Mouse (Mus musculus): ENCODE measurements around the gene Cyfip2. TPM values are rescaled to one million over a fixed set of nuclear protein-coding genes. Genes with fewer than 3 reads are reported as not detected.

Gene Cyfip2
- total and polyA plus RNA-seq, 2 experiments, result 0.55 to 0.71 TPM

GRCm38 (mm10) chr11:46282612-46283011 lies 30.0 kb downstream of the Cyfip2 start:
- Histone ChIP-seq H3K4me1 (ENCODE audit: control insufficient read depth, insufficient read depth, low read length) (no peaks in the 10 kb centered on the region), H3K79me2 (ENCODE audit: control insufficient read depth, insufficient read depth, low read length) (no peaks in the 10 kb centered on the region), H3K27me3 (ENCODE audit: control insufficient read depth, insufficient read depth, low read length) (no peaks in the 10 kb centered on the region), H3K27ac (replicated peaks; ENCODE audit: insufficient read depth, low read depth, low read length) (no peak overlapping the region), H3K9ac (ENCODE audit: low read depth, low read length) (no peak overlapping the region), H3K4me3 (ENCODE audit: insufficient read depth, low read depth, low read length) (no peak overlapping the region), H3K36me3 (ENCODE audit: control insufficient read depth, insufficient read depth, low read length) (no peaks in the 10 kb centered on the region)
- TF ChIP-seq CTCF (IDR thresholded peaks at IDR 0.05; ENCODE audit: low read depth, low read length) (no peak), POLR2A (IDR thresholded peaks at IDR 0.05; ENCODE audit: extremely low read depth, insufficient read depth, low read length) (no peak)
- 97% methylated on average over 5 of the region's 5 CpGs for WGBS
- DNase-seq (ENCODE audit: extremely low read depth, low read depth, low spot score), result no peak

- 95% methylated on average over 12 of the region's 12 CpGs for WGBS
- H3K27ac ChIP-seq (replicated peaks; ENCODE audit: insufficient read depth, low read depth, low read length), result no peak overlapping the region
These were observed 34.0 kb downstream of the Cyfip2 start for GRCm38 (mm10) chr11:46278709-46279108.

DNA sequence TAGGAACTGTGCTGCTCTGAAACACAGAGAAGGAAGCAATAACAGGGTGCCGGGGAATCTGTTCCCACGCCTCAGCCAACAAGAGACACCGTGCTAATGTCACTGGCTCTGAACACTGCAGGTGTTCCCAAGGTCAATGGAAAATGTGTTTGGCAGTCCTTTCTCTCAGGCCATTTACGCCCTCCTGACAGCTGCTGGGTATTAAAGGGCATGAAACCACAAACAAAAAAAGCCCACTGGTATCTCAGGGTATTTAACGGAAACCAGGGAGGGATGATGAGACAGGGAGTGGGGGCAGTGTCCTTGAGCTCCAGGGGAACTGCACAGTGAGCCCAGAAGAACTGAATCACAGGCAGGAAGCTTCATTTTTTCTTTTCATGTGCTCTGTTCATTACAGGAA lies 34.5 kb downstream of the Cyfip2 start:
- H3K4me1 ChIP-seq (ENCODE audit: control insufficient read depth, insufficient read depth, low read length), result no peaks in the 10 kb centered on the region
- WGBS, result 77% methylated on average over 5 of the region's 5 CpGs
- H3K79me2 ChIP-seq (ENCODE audit: control insufficient read depth, insufficient read depth, low read length), result no peaks in the 10 kb centered on the region
- DNase-seq (ENCODE audit: extremely low read depth, low read depth, low spot score), result no peak
- H3K27me3 ChIP-seq (ENCODE audit: control insufficient read depth, insufficient read depth, low read length), result no peaks in the 10 kb centered on the region
- no peak overlapping the region for H3K27ac ChIP-seq (replicated peaks; ENCODE audit: insufficient read depth, low read depth, low read length)
- H3K9ac ChIP-seq (ENCODE audit: low read depth, low read length), result no peak overlapping the region
- H3K36me3 ChIP-seq (ENCODE audit: control insufficient read depth, insufficient read depth, low read length), result no peaks in the 10 kb centered on the region
- TF ChIP-seq CTCF (IDR thresholded peaks at IDR 0.05; ENCODE audit: low read depth, low read length) (no peak), POLR2A (IDR thresholded peaks at IDR 0.05; ENCODE audit: extremely low read depth, insufficient read depth, low read length) (no peak)
- no peak overlapping the region for H3K4me3 ChIP-seq (ENCODE audit: insufficient read depth, low read depth, low read length)

More at GRCm38 (mm10) chr11:46278709-46279108, 34.0 kb downstream of the Cyfip2 start:
- no peaks in the 10 kb centered on the region for H3K79me2 ChIP-seq (ENCODE audit: control insufficient read depth, insufficient read depth, low read length)
- H3K9ac ChIP-seq (ENCODE audit: low read depth, low read length), result no peak overlapping the region
- H3K4me1 ChIP-seq (ENCODE audit: control insufficient read depth, insufficient read depth, low read length), result no peaks in the 10 kb centered on the region
- no peak overlapping the region for H3K4me3 ChIP-seq (ENCODE audit: insufficient read depth, low read depth, low read length)
- no peaks in the 10 kb centered on the region for H3K36me3 ChIP-seq (ENCODE audit: control insufficient read depth, insufficient read depth, low read length)
- H3K27me3 ChIP-seq (ENCODE audit: control insufficient read depth, insufficient read depth, low read length), result no peaks in the 10 kb centered on the region
- no peak for TF ChIP-seq CTCF (IDR thresholded peaks at IDR 0.05; ENCODE audit: low read depth, low read length)
- TF ChIP-seq POLR2A (IDR thresholded peaks at IDR 0.05; ENCODE audit: extremely low read depth, insufficient read depth, low read length), result no peak
- DNase-seq (ENCODE audit: extremely low read depth, low read depth, low spot score), result no peak

DNA sequence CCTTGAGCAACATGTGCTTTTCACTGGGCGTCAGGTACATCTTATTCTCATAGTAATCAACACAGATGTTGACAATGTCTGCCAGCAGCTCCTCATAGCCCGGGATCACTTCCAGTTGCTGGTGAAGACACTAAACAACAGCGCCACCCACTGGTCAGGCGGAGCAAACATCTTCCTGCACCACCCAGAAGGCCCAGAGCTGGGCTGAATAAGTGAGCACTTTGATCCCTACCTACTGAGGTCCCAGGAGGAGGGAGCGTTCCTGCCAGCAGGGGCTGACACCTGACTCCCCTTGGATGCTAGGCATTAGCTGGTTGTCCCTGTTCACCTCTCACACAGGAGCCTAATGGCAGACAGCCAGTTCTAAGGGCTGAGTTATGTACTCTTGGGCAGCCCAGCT lies 35.9 kb downstream of the Cyfip2 start:
- Histone ChIP-seq H3K9ac (ENCODE audit: low read depth, low read length) (no peak overlapping the region), H3K4me1 (ENCODE audit: control insufficient read depth, insufficient read depth, low read length) (no peaks in the 10 kb centered on the region), H3K27me3 (ENCODE audit: control insufficient read depth, insufficient read depth, low read length) (no peaks in the 10 kb centered on the region), H3K27ac (replicated peaks; ENCODE audit: insufficient read depth, low read depth, low read length) (no peak overlapping the region), H3K36me3 (ENCODE audit: control insufficient read depth, insufficient read depth, low read length) (no peaks in the 10 kb centered on the region), H3K79me2 (ENCODE audit: control insufficient read depth, insufficient read depth, low read length) (no peaks in the 10 kb centered on the region), H3K4me3 (ENCODE audit: insufficient read depth, low read depth, low read length) (no peak overlapping the region)
- no peak for DNase-seq (ENCODE audit: extremely low read depth, low read depth, low spot score)
- TF ChIP-seq POLR2A (IDR thresholded peaks at IDR 0.05; ENCODE audit: extremely low read depth, insufficient read depth, low read length) (no peak), CTCF (IDR thresholded peaks at IDR 0.05; ENCODE audit: low read depth, low read length) (peak; percentile 57)
- WGBS, result 58% methylated on average over 5 of the region's 5 CpGs

- Histone ChIP-seq H3K27me3 (ENCODE audit: control insufficient read depth, insufficient read depth, low read length) (no peaks in the 10 kb centered on the region), H3K36me3 (ENCODE audit: control insufficient read depth, insufficient read depth, low read length) (no peaks in the 10 kb centered on the region), H3K27ac (replicated peaks; ENCODE audit: insufficient read depth, low read depth, low read length) (no peak overlapping the region), H3K4me1 (ENCODE audit: control insufficient read depth, insufficient read depth, low read length) (no peaks in the 10 kb centered on the region), H3K4me3 (ENCODE audit: insufficient read depth, low read depth, low read length) (no peak overlapping the region), H3K9ac (ENCODE audit: low read depth, low read length) (no peak overlapping the region), H3K79me2 (ENCODE audit: control insufficient read depth, insufficient read depth, low read length) (no peaks in the 10 kb centered on the region)
- TF ChIP-seq POLR2A (IDR thresholded peaks at IDR 0.05; ENCODE audit: extremely low read depth, insufficient read depth, low read length) (no peak), CTCF (IDR thresholded peaks at IDR 0.05; ENCODE audit: low read depth, low read length) (no peak)
- WGBS, result 86% methylated on average over 8 of the region's 8 CpGs
- DNase-seq (ENCODE audit: extremely low read depth, low read depth, low spot score), result no peak
These were observed 36.5 kb downstream of the Cyfip2 start for GRCm38 (mm10) chr11:46276168-46276567.

DNA sequence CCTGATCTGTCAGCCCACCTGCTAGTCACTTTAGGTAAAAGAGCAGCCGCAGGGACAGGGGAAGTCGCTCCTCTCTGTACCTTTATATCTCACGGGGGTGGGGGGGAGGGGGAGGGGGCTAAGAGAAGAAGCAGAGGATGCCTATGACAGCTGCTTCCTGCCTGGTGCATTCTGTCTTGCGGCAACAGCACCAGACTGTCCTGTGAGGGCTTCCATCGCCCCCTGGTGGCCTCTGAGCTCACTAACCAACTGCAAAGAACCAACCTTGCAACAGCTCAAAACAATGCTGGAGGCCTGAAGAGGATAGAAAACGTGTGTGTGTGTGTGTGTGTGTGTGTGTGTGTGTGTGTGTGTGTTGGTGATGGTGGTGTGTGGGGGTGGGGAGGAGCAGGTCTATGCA lies 37.4 kb downstream of the Cyfip2 start:
- H3K9ac ChIP-seq (ENCODE audit: low read depth, low read length), result no peak overlapping the region
- no peak overlapping the region for H3K4me3 ChIP-seq (ENCODE audit: insufficient read depth, low read depth, low read length)
- 13% methylated on average over 6 of the region's 6 CpGs for WGBS
- DNase-seq (ENCODE audit: extremely low read depth, low read depth, low spot score), result peak; percentile 39
- H3K36me3 ChIP-seq (ENCODE audit: control insufficient read depth, insufficient read depth, low read length), result no peaks in the 10 kb centered on the region
- H3K27me3 ChIP-seq (ENCODE audit: control insufficient read depth, insufficient read depth, low read length), result no peaks in the 10 kb centered on the region
- H3K4me1 ChIP-seq (ENCODE audit: control insufficient read depth, insufficient read depth, low read length), result no peaks in the 10 kb centered on the region
- H3K27ac ChIP-seq (replicated peaks; ENCODE audit: insufficient read depth, low read depth, low read length), result no peak overlapping the region
- TF ChIP-seq CTCF (IDR thresholded peaks at IDR 0.05; ENCODE audit: low read depth, low read length) (peak; percentile 91), POLR2A (IDR thresholded peaks at IDR 0.05; ENCODE audit: extremely low read depth, insufficient read depth, low read length) (no peak)
- no peaks in the 10 kb centered on the region for H3K79me2 ChIP-seq (ENCODE audit: control insufficient read depth, insufficient read depth, low read length)

Measured in liver, adult 2 months (tissue).